In the genomic region with DNA sequence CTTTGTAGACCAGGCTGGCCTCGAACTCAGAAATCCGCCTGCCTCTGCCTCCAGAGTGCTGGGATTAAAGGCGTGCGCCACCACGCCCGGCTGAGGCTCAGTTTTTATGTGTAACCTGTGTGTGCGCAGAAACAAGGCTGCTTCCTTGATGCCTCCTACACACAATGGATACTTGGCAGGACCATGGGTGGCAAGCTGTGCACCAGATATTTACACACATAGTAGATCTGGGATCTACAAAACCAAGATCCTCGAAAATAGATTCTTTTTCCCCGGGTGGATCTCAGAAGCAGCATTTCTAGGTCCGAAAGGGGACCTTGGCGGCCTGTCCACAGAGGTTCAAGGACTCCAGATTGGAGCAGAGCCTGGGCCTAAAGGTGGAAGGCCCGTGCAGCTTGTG, we compare ENCODE assay signal across 8 mouse cellular contexts. TPM values are rescaled to one million over a fixed set of nuclear protein-coding genes. Genes with fewer than 3 reads are reported as not detected.
A peak's percentile ranks its signal among the peaks of the same experiment; 100 is the strongest.
DNase-seq lines count a peak whose midpoint lies in the region; ATAC-seq and TF ChIP-seq lines count a peak whose summit lies in the region.

No protein-coding gene starts in this region.

- no peak for ATAC-seq in kidney, postnatal 0 days (replicated peaks; ENCODE audit: low FRiP score, low read depth)
- ATAC-seq in hindbrain, embryonic 15.5 days (ENCODE audit: low FRiP score, low read depth), result no peak

- H3K27me3 ChIP-seq in kidney, postnatal 0 days (ENCODE audit: insufficient read depth, low read length), result no peaks in the 10 kb centered on the region
- no peaks in the 10 kb centered on the region for H3K27me3 ChIP-seq in hindbrain, embryonic 15.5 days
- H3K27me3 ChIP-seq in myocyte (ENCODE audit: control insufficient read depth, insufficient read depth, insufficient read length), result no peaks in the 10 kb centered on the region

- no peak for DNase-seq in kidney, postnatal 0 days (ENCODE audit: low spot score)
- no peak for DNase-seq in kidney, adult 18-20 months
- DNase-seq in brain, adult 2 months (ENCODE audit: low read depth, low spot score), result peak; percentile 73
- DNase-seq in cerebellum, postnatal 36 days, result no peak
- DNase-seq in cerebellum, adult 18-20 months, result no peak
- DNase-seq in B cell, adult 2 months, result no peak

- H3K4me3 ChIP-seq in kidney, postnatal 0 days (replicated peaks; ENCODE audit: low read depth, low read length), result peak overlapping the region; percentile 62
- peak overlapping the region; percentile 74 for H3K4me3 ChIP-seq in hindbrain, embryonic 15.5 days
- H3K4me3 ChIP-seq in myocyte, result peak overlapping the region; percentile 28

- H3K9ac ChIP-seq in kidney, postnatal 0 days (ENCODE audit: low read depth, low read length), result no peak overlapping the region; the same call in 1 of the 2 replicates
- peak overlapping the region; percentile 52 for H3K9ac ChIP-seq in hindbrain, embryonic 15.5 days

- no peaks in the 10 kb centered on the region for H3K9me3 ChIP-seq in kidney, postnatal 0 days (replicated peaks; ENCODE audit: low read length)
- H3K9me3 ChIP-seq in hindbrain, embryonic 15.5 days, result no peaks in the 10 kb centered on the region

- H3K79me2 ChIP-seq in myocyte (ENCODE audit: control insufficient read depth, insufficient read depth), result no peaks in the 10 kb centered on the region

- no peak for TF ChIP-seq CTCF in kidney, postnatal 0 days (IDR thresholded peaks at IDR 0.05; ENCODE audit: low read depth)

- WGBS in kidney, postnatal 0 days, result 45% methylated on average over 12 of the region's 12 CpGs
- 44% methylated on average over 12 of the region's 12 CpGs for WGBS in hindbrain, embryonic 15.5 days

- H3ac ChIP-seq in myocyte (ENCODE audit: control insufficient read depth, insufficient read length), result no peak overlapping the region

- no peaks in the 10 kb centered on the region for H3K36me3 ChIP-seq in kidney, postnatal 0 days (ENCODE audit: insufficient read depth, low read length)
- no peaks in the 10 kb centered on the region for H3K36me3 ChIP-seq in hindbrain, embryonic 15.5 days
- H3K36me3 ChIP-seq in myocyte (ENCODE audit: control insufficient read depth, insufficient read depth), result no peaks in the 10 kb centered on the region

- peaks cover 31% of the 10 kb centered on the region for H3K4me1 ChIP-seq in kidney, postnatal 0 days (replicated peaks; ENCODE audit: insufficient read depth, low read length)
- H3K4me1 ChIP-seq in hindbrain, embryonic 15.5 days (replicated peaks), result peaks cover 46% of the 10 kb centered on the region

- TF ChIP-seq POLR2A in myocyte (IDR thresholded peaks at IDR 0.05; ENCODE audit: insufficient read length, low read depth), result no peak

- peak overlapping the region; percentile 99 for H3K4me2 ChIP-seq in kidney, postnatal 0 days (ENCODE audit: low read length)
- H3K4me2 ChIP-seq in hindbrain, embryonic 15.5 days, result peak overlapping the region; percentile 94
- H3K4me2 ChIP-seq in myocyte (ENCODE audit: low read depth), result peak overlapping the region; percentile 90

- peak overlapping the region; percentile 62; the same call in 1 of the 2 replicates for H3K27ac ChIP-seq in kidney, postnatal 0 days
- H3K27ac ChIP-seq in hindbrain, embryonic 15.5 days (replicated peaks), result peak overlapping the region; percentile 79

TF ChIP-seq in myocyte, 11 proteins besides CTCF, POLR2A, EP300 and RAD21:
- TF ChIP-seq MAX (IDR thresholded peaks at IDR 0.05; ENCODE audit: low read depth), result no peak
- no peak for TF ChIP-seq SRF (IDR thresholded peaks at IDR 0.05; ENCODE audit: control insufficient read depth, insufficient read length, low read depth)
- TF ChIP-seq MYOG (IDR thresholded peaks at IDR 0.05; ENCODE audit: control insufficient read depth in 1 of 3, insufficient read depth in 1 of 3, insufficient read length in 2 of 3, low read depth in 2 of 3), result no peak
- TF ChIP-seq TCF3 (IDR thresholded peaks at IDR 0.05; ENCODE audit: insufficient read length, low read depth), result no peak
- no peak for TF ChIP-seq E2F4 (IDR thresholded peaks at IDR 0.05; ENCODE audit: insufficient read depth)
- TF ChIP-seq POLR2AphosphoS2 (IDR thresholded peaks at IDR 0.05; ENCODE audit: insufficient read length, low read depth), result no peak
TF ChIP-seq in myocyte: peak in this region for 0.

RNA-seq across cellular contexts. Expression of gene Tprn, which starts 0.5 kb away (rescaled TPM):
- 17.1 and 18.0 TPM in 2 replicates for polyA plus RNA-seq in kidney, postnatal 0 days (2015; fragmentation: Nextera tagmentation; extraction: Ambion mirVana)
- polyA plus RNA-seq in hindbrain, embryonic 15.5 days (2015; fragmentation: Nextera tagmentation; extraction: Ambion mirVana), result 17.1 and 21.5 TPM in 2 replicates
- polyA plus RNA-seq in myocyte (2012; fragmentation: generic; extraction: Trizol), result 5.5 TPM

RNA-seq across cellular contexts. Expression of gene Tmem203, which starts 6.6 kb away (rescaled TPM):
- 42.6 and 46.7 TPM in 2 replicates for polyA plus RNA-seq in kidney, postnatal 0 days (2015; fragmentation: Nextera tagmentation; extraction: Ambion mirVana)
- polyA plus RNA-seq in hindbrain, embryonic 15.5 days (2015; fragmentation: Nextera tagmentation; extraction: Ambion mirVana), result 13.4 and 13.8 TPM in 2 replicates
- 47.2 TPM for polyA plus RNA-seq in myocyte (2012; fragmentation: generic; extraction: Trizol)

RNA-seq across cellular contexts. Expression of gene Ssna1, which starts 10.4 kb away (rescaled TPM):
- polyA plus RNA-seq in kidney, postnatal 0 days (2015; fragmentation: Nextera tagmentation; extraction: Ambion mirVana), result 172 TPM in 2 replicates
- 171 and 183 TPM in 2 replicates for polyA plus RNA-seq in hindbrain, embryonic 15.5 days (2015; fragmentation: Nextera tagmentation; extraction: Ambion mirVana)
- polyA plus RNA-seq in myocyte (2012; fragmentation: generic; extraction: Trizol), result 106 TPM

RNA-seq across cellular contexts. Expression of gene Anapc2, which starts 10.4 kb away (rescaled TPM):
- 79.4 and 84.0 TPM in 2 replicates for polyA plus RNA-seq in kidney, postnatal 0 days (2015; fragmentation: Nextera tagmentation; extraction: Ambion mirVana)
- polyA plus RNA-seq in hindbrain, embryonic 15.5 days (2015; fragmentation: Nextera tagmentation; extraction: Ambion mirVana), result 139 and 143 TPM in 2 replicates
- 97.9 TPM for polyA plus RNA-seq in myocyte (2012; fragmentation: generic; extraction: Trizol)

RNA-seq across cellular contexts. Expression of gene AL732309.1, which starts 15.2 kb away (rescaled TPM):
- 2.7 and 3.7 TPM in 2 replicates for polyA plus RNA-seq in kidney, postnatal 0 days (2015; fragmentation: Nextera tagmentation; extraction: Ambion mirVana)
- polyA plus RNA-seq in hindbrain, embryonic 15.5 days (2015; fragmentation: Nextera tagmentation; extraction: Ambion mirVana), result 4.9 and 6.3 TPM in 2 replicates
- 4.5 TPM for polyA plus RNA-seq in myocyte (2012; fragmentation: generic; extraction: Trizol)
